Mouse (Mus musculus): ENCODE data around the gene Plbd1.

DNA sequence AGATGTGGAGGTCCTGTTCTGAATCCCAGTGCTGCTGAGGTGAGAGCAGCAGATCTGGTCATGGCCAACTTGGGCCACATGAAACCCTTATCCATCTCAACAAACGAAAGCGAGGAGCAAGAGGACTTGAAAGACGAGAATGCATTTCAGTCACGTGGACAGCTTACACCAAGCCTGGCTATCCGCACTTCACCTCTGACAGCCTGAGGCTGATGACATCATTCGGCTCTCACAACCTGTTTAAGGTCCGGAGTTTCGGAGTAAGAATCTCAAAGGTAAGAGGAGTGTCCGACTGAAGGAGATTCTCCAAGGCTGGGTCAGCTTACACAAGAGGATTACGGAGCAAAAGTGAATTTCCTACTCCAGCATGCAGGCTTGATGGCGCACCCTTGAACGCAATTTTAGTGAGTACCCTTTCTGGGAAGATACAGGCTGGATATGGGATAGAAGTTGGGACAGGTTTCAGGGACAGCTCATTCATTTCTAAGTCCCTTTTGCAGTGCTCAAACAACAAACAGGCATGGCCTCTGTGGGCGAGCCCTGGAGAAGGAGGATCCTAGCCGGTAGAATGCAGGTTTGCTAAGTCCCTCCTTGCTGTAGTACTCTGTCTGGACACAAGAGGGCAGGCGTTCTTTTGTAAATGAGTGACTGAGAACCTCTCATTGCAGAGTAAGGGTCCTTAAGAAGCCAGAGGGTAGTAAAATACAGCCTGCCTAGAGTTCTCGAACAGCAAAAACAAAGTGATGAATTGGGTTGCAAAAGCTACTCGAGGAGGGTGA is 41.2 kb downstream of the Plbd1 start:
- peak; percentile 90 for TF ChIP-seq CTCF (IDR thresholded peaks at IDR 0.05)
- no peak for TF ChIP-seq EP300 (IDR thresholded peaks at IDR 0.05)

All from lung, postnatal 0 days (tissue).